Mouse (Mus musculus) myocyte (in vitro differentiated cells): ENCODE results near the gene Gcnt7. TPM values are rescaled to one million over a fixed set of nuclear protein-coding genes. Genes with fewer than 3 reads are reported as not detected.

Source experiments
- H3K27me3 ChIP-seq: one replicate; pipeline ENCODE4 v1.6.1; 2011; ENCODE audit not compliant: control insufficient read depth, insufficient read depth, insufficient read length
- H3K36me3 ChIP-seq: one replicate; pipeline ENCODE4 v1.6.1; 2011; ENCODE audit not compliant: control insufficient read depth, insufficient read depth
- H3K4me2 ChIP-seq: one replicate; pipeline ENCODE4 v1.6.1; 2011; ENCODE audit warnings: low read depth, control low read depth
- H3K4me3 ChIP-seq: one replicate; pipeline ENCODE4 v1.5.1; 2011; ENCODE audit warnings: mild to moderate bottlenecking, control low read depth, moderate library complexity
- H3K79me2 ChIP-seq: one replicate; pipeline ENCODE4 v1.6.1; 2011; ENCODE audit not compliant: control insufficient read depth, insufficient read depth
- H3ac ChIP-seq: one replicate; pipeline ENCODE4 v1.6.1; 2011; ENCODE audit not compliant: control insufficient read depth, insufficient read length
- CEBPB ChIP-seq: IDR thresholded peaks from 2 replicates; pipeline ENCODE4 v1.6.1; 2011; ENCODE audit warnings: mild to moderate bottlenecking, moderate library complexity; ENCODE audit not compliant: poor library complexity, insufficient read depth, severe bottlenecking
- E2F4 ChIP-seq: IDR thresholded peaks from one replicate; pipeline ENCODE4 v1.6.1; 2011; ENCODE audit warnings: mild to moderate bottlenecking, control low read depth, moderate library complexity; ENCODE audit not compliant: insufficient read depth
- MAX ChIP-seq: IDR thresholded peaks from one replicate; pipeline ENCODE4 v1.6.1; 2011; ENCODE audit warnings: low read depth, mild to moderate bottlenecking, control low read depth
- MYOD1 ChIP-seq, 3 experiments: IDR thresholded peaks; one replicate each; pipeline ENCODE4 v1.6.1; 2011; ENCODE audit warnings: control low read depth in 2 of 3, low read depth in 2 of 3, mild to moderate bottlenecking in 2 of 3, moderate library complexity in 1 of 3; ENCODE audit not compliant: insufficient read length in 2 of 3, control insufficient read depth in 1 of 3
- MYOG ChIP-seq, 3 experiments: IDR thresholded peaks; one replicate each; pipeline ENCODE4 v1.6.1; 2011; ENCODE audit warnings: control low read depth in 2 of 3, low read depth in 2 of 3, mild to moderate bottlenecking in 2 of 3; ENCODE audit not compliant: insufficient read length in 2 of 3, control insufficient read depth in 1 of 3, insufficient read depth in 1 of 3
- POLR2A ChIP-seq: IDR thresholded peaks from one replicate; pipeline ENCODE4 v1.6.1; 2011; ENCODE audit warnings: low read depth, mild to moderate bottlenecking, control low read depth, moderate library complexity; ENCODE audit not compliant: insufficient read length
- POLR2AphosphoS2 ChIP-seq: IDR thresholded peaks from one replicate; pipeline ENCODE4 v1.6.1; 2011; ENCODE audit warnings: low read depth, control low read depth; ENCODE audit not compliant: insufficient read length
- REST ChIP-seq: IDR thresholded peaks from one replicate; pipeline ENCODE4 v1.6.1; 2011; ENCODE audit warnings: mild to moderate bottlenecking, control low read depth, moderate library complexity; ENCODE audit not compliant: insufficient read depth, insufficient read length
- SRF ChIP-seq: IDR thresholded peaks from one replicate; pipeline ENCODE4 v1.6.1; 2011; ENCODE audit warnings: low read depth; ENCODE audit not compliant: control insufficient read depth, insufficient read length
- TCF12 ChIP-seq: IDR thresholded peaks from one replicate; pipeline ENCODE4 v1.6.1; 2011; ENCODE audit warnings: mild to moderate bottlenecking, control low read depth; ENCODE audit not compliant: poor library complexity, insufficient read depth, severe bottlenecking
- TCF3 ChIP-seq: IDR thresholded peaks from one replicate; pipeline ENCODE4 v1.6.1; 2011; ENCODE audit warnings: low read depth, control low read depth; ENCODE audit not compliant: insufficient read length
- USF1 ChIP-seq: IDR thresholded peaks from one replicate; pipeline ENCODE4 v1.6.1; 2011; ENCODE audit warnings: low read depth, mild to moderate bottlenecking, control low read depth, moderate library complexity
- polyA plus RNA-seq: library from polyadenylated mRNA; unstranded; fragments of >200 nt; fragmentation: generic; extraction: Trizol; gene quantifications from one replicate; pipeline ENCODE4 v1.2.1, GENCODE M21; 2012; ENCODE audit warnings: missing spikeins

Gene Gcnt7
- polyA plus RNA-seq, 1 experiment = 0.17 TPM

DNA sequence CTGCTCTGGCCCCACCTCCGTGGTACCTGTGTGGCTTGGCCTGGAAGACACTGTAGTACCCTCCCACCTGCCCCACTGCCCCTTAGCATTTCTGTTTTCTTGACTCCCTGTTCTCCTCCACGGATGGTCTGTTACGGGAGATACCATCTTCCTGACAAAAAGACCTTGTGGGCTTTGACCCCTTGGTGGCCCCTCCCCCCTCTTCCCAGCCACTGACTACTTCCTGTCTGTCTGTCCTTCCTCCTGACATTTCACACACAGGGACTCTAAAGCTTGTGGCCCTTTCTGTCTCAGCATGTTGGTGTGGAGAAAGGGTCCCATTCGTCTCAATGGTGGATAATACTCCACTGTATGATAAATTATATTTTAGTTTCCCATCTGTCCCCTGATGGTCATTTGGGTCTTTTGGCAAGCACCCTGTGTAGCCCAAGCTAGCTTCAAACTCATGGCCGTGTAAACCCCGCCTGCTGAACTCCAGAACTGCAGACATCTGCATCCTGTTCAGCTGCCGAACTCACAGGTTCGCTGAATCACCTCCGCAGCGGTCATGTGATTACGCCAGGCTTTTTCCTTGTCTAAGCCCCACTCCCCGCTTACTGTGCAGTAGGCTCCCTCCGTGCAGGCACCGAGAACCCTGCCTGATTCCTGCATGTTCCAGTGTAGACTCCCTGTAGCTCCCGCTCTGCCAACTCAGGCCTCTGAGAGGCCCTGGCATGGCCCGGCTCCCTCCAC lies 23.4 kb upstream of the Gcnt7 start:
- H3K4me3 ChIP-seq = no peak overlapping the region
- H3ac ChIP-seq = no peak overlapping the region
- no peak for TF ChIP-seq E2F4
- TF ChIP-seq REST = no peak
- no peak for TF ChIP-seq USF1
- no peak for TF ChIP-seq SRF
- TF ChIP-seq POLR2A = no peak
- TF ChIP-seq MYOG (IDR thresholded peaks at IDR 0.05; ENCODE audit: control insufficient read depth in 1 of 3, insufficient read depth in 1 of 3, insufficient read length in 2 of 3, low read depth in 2 of 3) = no peak
- TF ChIP-seq TCF3 = no peak
- no peaks in the 10 kb centered on the region for H3K79me2 ChIP-seq
- no peak overlapping the region for H3K4me2 ChIP-seq
- no peaks in the 10 kb centered on the region for H3K36me3 ChIP-seq
- peaks cover 13% of the 10 kb centered on the region for H3K27me3 ChIP-seq

DNA sequence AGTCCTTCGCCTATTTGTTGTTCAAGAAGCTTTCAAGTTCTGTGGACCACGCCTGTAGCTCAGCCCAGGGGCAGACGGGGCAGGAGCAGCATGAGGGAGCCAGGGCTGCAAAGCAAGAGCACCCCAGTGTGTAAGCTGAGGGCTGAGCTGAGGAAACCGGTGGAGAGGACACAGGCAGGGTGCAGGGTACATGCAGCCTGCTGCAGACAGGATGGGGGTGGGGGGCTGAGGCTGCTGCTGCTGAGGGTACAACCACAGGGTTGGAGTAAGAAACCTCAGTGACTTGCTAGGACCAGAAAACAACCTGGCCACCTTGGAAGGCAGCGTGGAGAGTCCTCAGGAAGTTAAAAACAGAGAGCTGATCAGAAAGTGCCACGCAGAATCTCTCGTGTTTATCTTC lies 21.9 kb upstream of the Gcnt7 start:
- TF ChIP-seq MYOD1 (IDR thresholded peaks at IDR 0.05; ENCODE audit: control insufficient read depth in 1 of 3, insufficient read length in 2 of 3, low read depth in 2 of 3) (no peak), USF1 (no peak), E2F4 (no peak), TCF12 (no peak), POLR2A (no peak), TCF3 (no peak), POLR2AphosphoS2 (no peak), CEBPB (no peak), MYOG (IDR thresholded peaks at IDR 0.05; ENCODE audit: control insufficient read depth in 1 of 3, insufficient read depth in 1 of 3, insufficient read length in 2 of 3, low read depth in 2 of 3) (no peak), REST (no peak), SRF (no peak), MAX (no peak)
- Histone ChIP-seq H3K79me2 (no peaks in the 10 kb centered on the region), H3ac (no peak overlapping the region), H3K36me3 (no peaks in the 10 kb centered on the region), H3K27me3 (peaks cover 13% of the 10 kb centered on the region), H3K4me2 (no peak overlapping the region), H3K4me3 (no peak overlapping the region)

DNA sequence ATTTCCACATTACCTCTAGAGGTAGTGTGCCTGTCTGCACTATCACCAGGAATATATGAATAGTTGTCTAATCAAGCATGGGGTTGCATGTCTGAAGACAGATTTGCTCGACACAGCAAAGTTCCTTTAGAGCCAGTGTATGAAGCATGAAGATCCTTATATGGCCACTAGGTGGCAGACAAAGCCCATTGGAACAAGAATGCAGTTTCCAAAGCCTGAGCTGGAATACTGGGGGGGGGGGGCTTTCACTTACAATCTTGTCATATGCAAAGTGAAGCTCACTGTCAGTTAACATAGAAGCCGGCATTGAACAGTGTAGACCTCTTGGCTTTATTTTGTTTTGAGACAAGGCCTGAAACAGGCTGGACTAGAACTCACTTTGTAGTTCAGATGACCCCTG lies 19.5 kb upstream of the Gcnt7 start:
- Histone ChIP-seq H3K27me3 (peaks cover 13% of the 10 kb centered on the region), H3K4me3 (no peak overlapping the region), H3K79me2 (no peaks in the 10 kb centered on the region), H3K36me3 (no peaks in the 10 kb centered on the region), H3K4me2 (peak overlapping the region; percentile 57), H3ac (no peak overlapping the region)
- TF ChIP-seq CEBPB (no peak), USF1 (no peak), TCF12 (no peak), MYOG (IDR thresholded peaks at IDR 0.05; ENCODE audit: control insufficient read depth in 1 of 3, insufficient read depth in 1 of 3, insufficient read length in 2 of 3, low read depth in 2 of 3) (no peak), MYOD1 (IDR thresholded peaks at IDR 0.05; ENCODE audit: control insufficient read depth in 1 of 3, insufficient read length in 2 of 3, low read depth in 2 of 3) (no peak), E2F4 (no peak), MAX (no peak), POLR2A (no peak), TCF3 (no peak), POLR2AphosphoS2 (no peak), SRF (no peak), REST (no peak)

DNA sequence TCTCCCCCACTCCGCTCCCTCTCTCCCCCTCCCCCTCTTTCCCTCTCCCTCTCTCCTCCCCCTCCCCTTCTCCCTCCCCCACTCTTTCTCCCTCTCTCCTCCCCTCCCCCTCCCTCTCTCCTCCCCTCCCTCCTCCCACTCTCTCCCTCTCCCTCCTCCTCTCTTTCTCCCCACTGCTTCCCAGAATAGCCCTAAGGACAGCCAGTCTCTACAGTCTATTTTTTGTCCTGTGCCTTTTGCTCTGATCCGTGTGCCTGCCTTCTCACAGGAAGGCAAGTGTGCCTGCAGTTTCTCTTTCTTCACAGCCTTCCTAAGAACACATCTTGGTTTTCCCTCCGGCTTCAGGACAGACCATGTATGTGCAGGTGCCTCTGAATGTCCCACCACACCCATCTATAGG lies 19.0 kb upstream of the Gcnt7 start:
- H3K36me3 ChIP-seq = no peaks in the 10 kb centered on the region
- no peaks in the 10 kb centered on the region for H3K79me2 ChIP-seq
- peaks cover 8% of the 10 kb centered on the region for H3K27me3 ChIP-seq
- no peak overlapping the region for H3K4me3 ChIP-seq
- no peak overlapping the region for H3ac ChIP-seq
- TF ChIP-seq CEBPB = no peak
- no peak for TF ChIP-seq TCF12
- no peak for TF ChIP-seq POLR2AphosphoS2
- no peak for TF ChIP-seq TCF3
- no peak for TF ChIP-seq MAX
- TF ChIP-seq REST = no peak
- peak overlapping the region; percentile 57 for H3K4me2 ChIP-seq

DNA sequence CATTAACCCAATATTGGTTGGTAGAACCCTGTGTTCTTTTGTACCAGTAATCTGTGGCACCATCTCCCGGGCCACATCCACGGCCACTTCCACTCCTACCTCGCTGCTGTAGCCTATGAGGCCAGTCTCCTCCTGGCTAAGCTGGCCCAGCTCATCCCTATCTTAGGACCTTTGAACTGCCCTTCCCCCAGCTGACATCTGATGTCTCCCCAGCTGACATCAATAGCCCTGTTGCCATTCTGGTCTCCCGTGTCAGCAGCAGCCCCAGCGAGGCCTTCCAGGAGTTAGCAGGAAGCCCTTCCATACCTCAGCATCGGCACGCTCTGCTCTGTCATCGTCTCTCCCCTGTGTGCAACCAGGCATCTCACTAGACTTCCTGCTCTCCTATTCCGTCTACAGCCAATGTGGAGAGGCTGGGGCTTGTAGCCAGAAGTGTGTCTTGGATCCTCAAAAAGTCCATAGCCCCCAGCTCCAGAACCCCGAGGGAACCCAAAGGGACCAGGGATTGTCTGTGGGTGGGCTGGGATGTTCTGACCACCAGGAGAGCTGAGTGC lies 18.4 kb upstream of the Gcnt7 start:
- Histone ChIP-seq H3K79me2 (no peaks in the 10 kb centered on the region), H3K4me2 (no peak overlapping the region), H3K4me3 (no peak overlapping the region), H3ac (no peak overlapping the region), H3K36me3 (no peaks in the 10 kb centered on the region), H3K27me3 (peaks cover 5% of the 10 kb centered on the region)
- no peak for TF ChIP-seq MYOG (IDR thresholded peaks at IDR 0.05; ENCODE audit: control insufficient read depth in 1 of 3, insufficient read depth in 1 of 3, insufficient read length in 2 of 3, low read depth in 2 of 3)
